Mouse (Mus musculus): Measurements from ENCODE around the gene Stxbp3. TPM values are rescaled to one million over a fixed set of nuclear protein-coding genes. Genes with fewer than 3 reads are reported as not detected.
A peak's percentile ranks its signal among the peaks of the same experiment; 100 is the strongest.
"Not testable (repeated sequence)": the region's sequence is repeated elsewhere in the genome, so short reads cannot be mapped to it uniquely, and the experiment has no call there.

The Stxbp3 gene
- total RNA-seq, 1 experiment from 2014 or later, result 63.2 TPM

DNA sequence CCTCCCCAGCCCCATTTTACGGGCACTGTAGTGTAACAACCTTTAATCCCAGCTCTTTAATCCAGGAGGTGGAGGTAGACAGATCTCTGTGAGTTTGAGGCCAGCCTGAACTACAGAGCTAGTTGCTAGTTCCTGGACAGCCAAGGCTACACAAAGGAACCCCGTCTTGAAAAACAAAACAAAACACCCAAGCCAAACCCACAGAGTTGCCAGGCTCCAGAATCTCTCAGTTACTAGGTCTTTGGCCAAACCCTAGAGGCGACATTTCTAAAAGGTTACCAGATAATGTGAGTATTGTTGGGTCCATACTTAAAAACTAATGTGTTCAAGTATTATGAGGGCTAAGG is 16.8 kb upstream of the Stxbp3 start:
- DNase-seq, result no peak

- no peak for DNase-seq
Measured at GRCm38 (mm10) chr3:108856386-108857123, 16.2 kb upstream of the Stxbp3 start.

DNA sequence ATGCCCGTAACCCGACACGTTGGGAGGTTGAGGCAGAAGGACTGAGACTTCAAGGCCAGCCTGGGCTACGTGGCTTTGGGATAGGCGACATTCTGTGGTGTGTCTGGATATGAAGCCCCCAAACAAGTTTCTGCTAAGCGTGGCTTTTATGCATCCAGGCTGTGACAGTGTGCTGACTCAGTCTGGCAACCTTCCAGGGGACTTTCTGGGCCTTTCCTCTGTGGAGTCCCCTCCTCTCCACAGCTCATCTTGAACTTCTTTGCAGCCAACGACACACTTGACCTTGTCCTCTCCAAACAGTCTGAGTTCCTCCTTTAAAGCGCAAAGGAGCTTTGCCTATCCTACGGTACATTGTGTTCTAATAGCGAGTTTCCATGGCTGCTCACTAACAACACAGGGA is 15.5 kb upstream of the Stxbp3 start:
- peak; percentile 79 for DNase-seq

DNA sequence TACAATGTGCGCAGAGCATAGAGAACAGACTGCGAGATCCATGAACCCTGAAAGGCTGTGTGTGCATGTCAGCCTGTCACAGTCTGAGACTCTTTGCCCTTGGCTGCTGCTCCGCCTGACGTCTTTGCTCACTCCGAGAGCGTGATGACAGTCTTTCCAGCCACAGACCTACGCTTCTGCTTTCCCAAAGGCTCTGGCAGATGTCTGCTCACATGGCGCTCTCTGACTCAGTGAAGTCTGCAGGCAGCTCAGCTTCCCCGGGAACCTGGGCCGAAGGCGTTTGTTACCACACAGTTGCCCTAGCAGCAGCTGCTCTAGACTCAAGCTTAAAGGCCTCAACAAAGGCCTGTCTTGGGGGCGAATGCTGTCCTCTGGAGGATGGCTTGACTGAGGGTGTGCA is 15.0 kb upstream of the Stxbp3 start:
- DNase-seq, result peak; percentile 62

DNA sequence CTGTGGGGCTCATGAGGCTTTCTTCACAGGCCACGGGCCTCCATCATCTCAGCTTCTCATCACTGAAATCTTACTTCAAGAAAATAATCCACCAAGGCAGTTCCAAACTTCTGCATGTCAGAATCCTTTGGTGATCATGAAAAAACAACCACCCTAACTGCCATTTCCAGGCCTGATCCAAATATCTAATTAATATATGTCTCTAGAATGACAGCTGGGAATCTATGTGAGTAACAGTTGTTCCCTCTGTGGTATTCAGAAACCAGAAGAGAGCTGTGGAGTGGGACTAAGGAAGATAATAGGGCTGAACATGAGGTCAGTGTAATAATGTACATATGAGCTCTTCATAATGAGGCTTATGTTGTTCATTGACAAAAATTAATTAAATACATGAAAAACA is 12.9 kb upstream of the Stxbp3 start:
- no peak for DNase-seq

GRCm38 (mm10) chr3:108851996-108852697 is 11.8 kb upstream of the Stxbp3 start:
- no peak for DNase-seq

DNA sequence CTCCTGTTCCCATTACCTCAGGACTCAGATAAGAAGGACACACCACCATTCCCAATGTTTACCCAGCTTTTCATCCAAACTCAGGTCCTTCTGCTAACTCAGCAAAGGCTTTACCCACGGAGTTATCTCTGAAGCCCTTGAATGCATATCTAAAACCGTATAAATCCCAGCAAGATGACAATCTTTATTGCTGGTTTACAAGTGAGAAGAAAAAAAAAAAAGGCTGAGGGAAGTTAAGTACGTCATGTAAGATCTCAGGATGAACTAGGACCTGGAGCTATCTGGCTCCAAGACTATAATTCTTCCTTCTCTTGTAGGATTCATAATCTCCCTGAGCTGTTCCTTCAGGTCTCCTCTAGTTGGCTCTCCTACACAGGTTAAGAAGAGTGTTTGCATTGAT is 11.2 kb upstream of the Stxbp3 start:
- no peak for DNase-seq

DNA sequence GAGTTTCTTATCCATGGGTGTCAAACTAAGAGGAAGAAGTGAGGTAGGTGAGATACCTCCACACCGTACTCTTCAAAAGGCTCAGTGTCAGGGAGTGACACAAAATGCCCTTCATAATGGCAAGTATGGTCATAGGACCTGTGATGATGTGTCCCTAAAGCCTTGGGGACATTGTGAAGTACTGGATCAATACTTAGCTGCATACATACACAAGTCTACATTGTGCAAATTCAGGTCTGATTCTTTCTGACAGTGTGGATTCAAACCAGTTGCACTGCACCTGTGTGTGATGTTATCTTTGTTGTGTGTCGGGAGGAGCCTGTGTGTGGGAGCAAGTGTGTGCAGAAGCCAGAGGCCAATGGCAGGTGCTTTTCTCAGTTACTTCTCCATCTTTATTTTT is 10.7 kb upstream of the Stxbp3 start:
- DNase-seq, result no peak

- DNase-seq, result peak; percentile 63
Measured at GRCm38 (mm10) chr3:108850506-108850905, 10.2 kb upstream of the Stxbp3 start.

DNA sequence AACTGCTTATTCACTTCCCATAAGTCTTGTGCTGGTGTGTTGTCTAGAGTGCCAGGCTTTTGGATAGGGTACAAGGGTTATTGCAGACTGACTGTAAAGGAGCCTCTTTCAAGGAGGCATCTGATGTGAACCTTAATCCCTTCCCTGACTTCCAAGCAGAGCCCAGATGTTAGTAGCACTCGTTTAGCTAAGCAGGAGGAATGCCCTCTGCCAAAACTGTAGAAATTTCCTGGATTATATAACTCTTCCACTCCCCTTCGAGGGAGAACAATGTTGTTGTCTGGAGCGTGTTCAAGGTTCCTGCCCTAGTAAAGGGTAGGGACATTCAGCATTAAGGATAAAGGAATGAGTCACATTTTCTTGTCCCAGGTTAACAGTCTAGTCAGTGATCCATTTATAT is 6.3 kb upstream of the Stxbp3 start:
- no peak for DNase-seq

- DNase-seq, result no peak
Measured at GRCm38 (mm10) chr3:108844521-108844920, 4.2 kb upstream of the Stxbp3 start.

DNA sequence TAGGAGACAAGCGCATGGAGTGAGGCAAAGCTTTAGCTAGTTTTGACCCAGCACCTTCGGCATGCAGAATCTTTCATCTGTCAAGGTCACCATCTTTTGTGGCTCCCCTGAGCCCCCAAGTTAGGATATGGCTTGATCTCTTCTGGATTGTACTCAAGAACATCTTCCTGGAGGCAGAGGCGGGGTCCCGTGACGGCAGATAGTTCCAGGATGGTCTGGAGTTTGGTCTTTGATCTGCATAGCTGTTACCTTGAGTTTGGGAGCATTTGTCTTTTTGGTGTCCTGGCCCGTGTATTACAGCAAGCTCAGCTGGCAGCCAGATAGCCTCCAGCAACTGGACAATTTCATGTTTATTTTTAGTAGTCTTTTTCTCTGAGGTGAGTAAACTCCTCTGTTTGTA is 3.7 kb upstream of the Stxbp3 start:
- DNase-seq, result no peak

DNA sequence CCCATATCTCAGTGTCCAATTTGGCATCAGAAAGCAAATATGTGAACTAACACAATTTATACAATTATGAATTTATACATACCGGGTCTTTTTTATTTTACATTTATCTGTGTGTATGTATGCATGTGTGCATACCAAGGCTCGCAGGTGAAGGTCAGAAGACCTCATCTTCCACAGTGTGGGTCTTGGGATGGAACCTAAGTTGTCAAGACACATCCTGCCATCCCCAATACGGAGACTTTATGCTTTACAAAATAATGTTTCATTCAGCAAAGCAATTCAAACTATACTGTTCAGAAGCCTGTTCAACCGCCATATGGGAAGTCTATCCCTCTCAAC is 359 bp upstream of the Stxbp3 start:
- no peak for DNase-seq

- DNase-seq, result no peak
Measured at GRCm38 (mm10) chr3:108839647-108839999, 703 bp downstream of the Stxbp3 start.

DNA sequence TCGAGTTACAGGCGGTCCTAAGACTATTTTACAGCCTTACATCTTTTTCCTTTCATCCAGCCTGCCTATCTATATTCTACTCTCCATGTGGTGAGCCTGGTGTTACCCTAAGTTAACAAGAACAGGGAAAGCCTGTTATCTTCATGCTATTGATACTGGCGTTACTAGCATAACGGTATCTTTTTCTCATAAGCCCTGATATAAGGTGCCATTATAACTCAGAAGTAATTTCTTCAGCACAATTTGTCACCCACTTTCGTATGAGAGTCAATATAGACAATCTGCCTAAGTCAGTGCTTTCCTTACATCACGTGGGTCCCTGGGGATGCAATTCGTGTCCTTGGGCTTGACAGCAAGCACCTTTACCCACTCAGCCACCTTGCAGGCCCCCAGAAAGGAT is 1.3 kb downstream of the Stxbp3 start:
- no peak for DNase-seq

- no peak for DNase-seq
Measured at GRCm38 (mm10) chr3:108836931-108837330, 3.4 kb downstream of the Stxbp3 start.

DNA sequence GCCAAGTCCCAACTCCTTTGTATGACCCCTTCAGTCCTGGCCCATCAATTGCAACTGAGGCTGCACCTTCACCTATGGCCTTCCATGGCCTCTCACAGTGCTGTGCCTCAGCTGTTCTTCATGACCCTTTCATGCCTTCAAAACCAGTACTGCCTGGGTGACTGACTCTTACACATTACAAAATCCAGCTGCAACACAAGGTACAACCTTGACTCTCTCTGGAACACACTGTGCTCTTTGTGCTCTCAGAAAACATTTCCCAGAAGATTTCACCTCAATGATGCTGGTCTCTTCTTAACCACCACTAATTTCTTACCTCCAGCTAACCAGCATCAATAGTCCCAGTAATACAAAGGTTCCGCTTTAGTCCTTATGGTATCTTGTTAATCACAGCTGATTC is 6.6 kb downstream of the Stxbp3 start:
- DNase-seq, result not testable (repeated sequence)

DNA sequence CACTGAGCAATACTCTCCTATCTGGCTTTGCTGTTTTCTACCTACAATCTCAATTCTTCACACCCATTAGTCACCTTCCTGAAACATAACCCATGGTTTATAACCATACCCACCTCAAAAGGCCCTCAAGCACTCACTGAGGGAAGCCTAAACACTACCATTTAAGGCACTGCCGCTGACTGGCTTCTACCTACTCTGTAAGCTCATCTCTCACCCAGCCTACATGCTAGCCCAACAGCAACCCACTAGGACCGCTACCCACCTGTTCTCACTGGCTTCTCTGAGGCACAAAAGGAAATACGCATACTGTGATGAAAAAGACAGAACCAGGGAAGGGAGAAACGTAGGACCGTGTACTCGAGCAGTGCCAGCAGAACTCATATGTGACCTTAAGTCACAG is 8.6 kb downstream of the Stxbp3 start:
- no peak for DNase-seq

GRCm38 (mm10) chr3:108830493-108830892 is 9.8 kb downstream of the Stxbp3 start:
- no peak for DNase-seq

DNA sequence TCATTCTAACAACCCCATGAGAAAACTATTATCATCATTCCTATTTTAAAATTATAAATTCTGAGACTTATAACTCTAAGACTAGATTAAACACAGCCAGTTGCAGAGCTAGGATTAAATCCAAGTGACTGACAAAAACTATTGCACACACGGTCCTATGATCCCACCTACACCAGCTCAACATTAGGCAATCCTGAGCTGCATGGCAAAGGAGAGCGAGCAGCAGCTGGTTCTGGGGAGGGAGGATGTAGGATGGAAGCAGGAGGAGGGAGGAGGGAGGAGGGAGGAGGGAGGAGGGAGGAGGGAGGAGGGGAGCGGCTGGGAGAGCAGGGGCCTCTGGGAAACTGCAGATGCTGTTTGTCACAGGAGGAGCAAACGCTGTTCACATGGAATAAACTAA is 24.7 kb downstream of the Stxbp3 start:
- DNase-seq, result no peak

GRCm38 (mm10) chr3:108810747-108811263 is 29.5 kb downstream of the Stxbp3 start:
- peak; percentile 16 for DNase-seq

GRCm38 (mm10) chr3:108805622-108806021 is 34.7 kb downstream of the Stxbp3 start:
- DNase-seq, result no peak

- DNase-seq, result no peak
Measured at GRCm38 (mm10) chr3:108798375-108798774, 42.0 kb downstream of the Stxbp3 start.

- no peak for DNase-seq
Measured at GRCm38 (mm10) chr3:108797723-108798122, 42.6 kb downstream of the Stxbp3 start.

Data from adrenal gland, postnatal 25 days (tissue).